Mouse (Mus musculus) heart, postnatal 4 days (tissue): Measurements from ENCODE around the gene Fkbp10. TPM values are rescaled to one million over a fixed set of nuclear protein-coding genes. Genes with fewer than 3 reads are reported as not detected.
A peak's percentile ranks its signal among the peaks of the same experiment; 100 is the strongest.

Experiments used
- DNase-seq: peaks from one replicate; pipeline ENCODE4 v3.0.0; 2021
- total RNA-seq, 2 experiments: library from RNA; stranded (reverse); gene quantifications; 2 replicates each; pipeline ENCODE4 v1.2.3; 2021

The Fkbp10 gene
- 10 to 100 TPM; 68.8 to 76.1 TPM for total RNA-seq

GRCm38 (mm10) chr11:100414914-100415822 is at the start of gene Fkbp10:
Fkbp10 (plus strand) TSS chr11:100415697.
- DNase-seq, result peak; percentile 81

- no peak for DNase-seq
Observed at GRCm38 (mm10) chr11:100369145-100369544, 46.4 kb upstream of the Fkbp10 start.

DNA sequence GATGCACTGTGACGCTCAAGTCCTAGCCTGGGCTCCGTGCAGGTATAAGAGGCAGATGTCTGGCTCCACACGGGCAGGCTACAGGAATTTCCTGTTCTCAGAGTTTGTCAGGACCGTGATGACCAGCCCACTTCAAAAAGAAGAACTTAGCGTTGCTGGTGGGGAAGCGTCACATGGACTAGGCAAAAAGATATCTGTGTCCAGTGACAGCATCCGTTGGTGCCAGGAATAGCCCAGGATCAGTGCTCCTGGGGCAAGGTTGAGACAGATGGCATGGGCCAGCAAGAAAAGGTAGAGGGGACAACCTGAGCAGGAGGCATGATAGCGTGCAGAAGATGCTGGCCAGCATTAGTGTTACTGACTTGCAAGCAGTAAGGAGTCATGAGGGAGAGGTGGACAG is 45.7 kb upstream of the Fkbp10 start:
- DNase-seq, result no peak

- no peak for DNase-seq
Observed at GRCm38 (mm10) chr11:100371981-100372558, 43.4 kb upstream of the Fkbp10 start.

DNA sequence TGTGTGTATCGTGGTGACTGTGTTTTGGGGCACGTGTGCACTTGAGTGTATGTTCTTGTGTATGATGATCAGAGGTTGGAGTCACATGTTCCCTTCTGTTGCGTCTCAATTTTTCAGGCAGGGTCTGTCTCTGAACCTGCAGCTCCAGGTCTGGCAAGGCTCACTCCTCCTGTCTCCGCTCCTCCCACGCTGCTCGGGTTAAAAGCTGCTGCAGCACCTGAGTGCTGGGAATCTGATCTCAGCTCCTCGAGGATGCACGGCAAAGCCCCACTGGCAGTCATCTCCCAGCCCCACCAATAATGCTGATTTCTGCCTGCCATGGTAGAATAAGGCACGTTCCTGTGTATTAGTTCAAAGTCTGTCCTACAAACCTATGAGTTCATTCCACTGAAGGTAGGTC is 40.4 kb upstream of the Fkbp10 start:
- no peak for DNase-seq

DNA sequence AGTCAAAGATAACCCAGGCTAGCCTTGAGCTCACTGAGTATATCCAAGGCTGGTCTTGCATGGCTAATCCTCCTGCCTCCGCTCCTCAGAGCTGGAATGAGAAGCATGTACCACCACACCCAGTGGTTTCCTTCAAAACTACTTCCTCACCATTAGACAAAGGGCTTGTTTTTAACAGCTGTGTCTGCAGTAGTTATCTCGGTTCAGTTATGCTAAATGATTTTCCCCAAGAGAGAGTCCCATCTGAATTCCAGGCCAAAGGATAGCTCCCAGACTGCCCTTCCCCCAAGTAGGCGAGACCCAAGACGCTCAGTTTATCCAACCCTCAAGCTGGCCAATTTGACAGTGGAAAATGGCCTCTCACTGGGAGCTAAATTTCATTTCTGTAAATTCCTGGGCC is 39.5 kb upstream of the Fkbp10 start:
- DNase-seq, result no peak

DNA sequence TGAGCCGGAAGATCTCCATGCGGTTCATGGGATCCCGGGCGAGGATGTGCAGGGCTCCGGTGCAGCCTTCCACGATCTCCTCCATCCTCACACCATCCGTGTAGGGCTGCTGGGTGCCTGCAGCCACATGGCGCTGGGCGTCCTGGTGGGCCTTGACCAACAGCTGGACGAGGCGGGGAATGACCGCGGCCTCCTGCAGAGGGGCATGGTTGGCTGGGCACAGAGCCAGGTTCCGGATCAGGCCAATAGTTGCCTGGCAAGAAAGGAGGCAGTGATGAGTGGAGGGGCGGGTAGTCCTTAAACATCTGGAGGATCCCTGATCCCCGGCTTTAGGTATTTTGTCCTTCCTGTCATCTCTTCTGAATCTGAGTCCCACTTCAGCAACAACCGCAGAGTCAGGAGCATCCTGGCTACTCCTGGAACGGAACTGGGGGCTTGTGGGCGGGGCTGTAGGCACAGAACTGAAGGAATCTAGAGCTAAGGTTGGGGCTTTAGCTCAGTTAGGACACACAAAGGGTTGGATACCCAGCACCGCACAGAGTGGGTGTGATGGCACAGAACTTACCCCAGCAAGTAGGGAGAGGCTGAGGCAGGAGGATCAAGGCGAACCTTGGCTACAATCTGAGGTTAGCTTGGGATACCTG is 38.6 kb upstream of the Fkbp10 start:
- DNase-seq, result no peak

- no peak for DNase-seq
Observed at GRCm38 (mm10) chr11:100377989-100378388, 37.5 kb upstream of the Fkbp10 start.

- DNase-seq, result no peak
Observed at GRCm38 (mm10) chr11:100378446-100378845, 37.1 kb upstream of the Fkbp10 start.

GRCm38 (mm10) chr11:100379311-100379710 is 36.2 kb upstream of the Fkbp10 start:
- no peak for DNase-seq

GRCm38 (mm10) chr11:100382682-100383081 is 32.8 kb upstream of the Fkbp10 start:
- no peak for DNase-seq

DNA sequence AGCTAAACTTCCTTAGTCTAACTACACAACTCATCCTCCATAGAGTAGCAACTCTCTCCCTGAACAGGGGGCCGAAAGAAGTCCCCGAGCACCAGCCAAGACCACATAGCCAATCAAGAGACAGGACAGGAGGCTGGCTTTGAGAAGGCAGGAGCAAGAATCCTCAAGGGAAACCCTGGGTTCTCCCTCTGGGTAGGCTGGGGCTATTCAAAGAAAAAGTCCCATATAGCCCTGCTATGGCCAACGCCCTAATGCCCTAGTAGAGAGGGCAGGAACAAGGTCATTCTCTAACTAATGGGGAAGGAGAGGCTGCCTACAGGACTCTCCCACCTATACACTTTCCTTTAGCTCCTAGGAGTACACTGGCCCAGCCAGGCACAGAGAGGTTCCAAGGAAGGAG is 30.5 kb upstream of the Fkbp10 start:
- no peak for DNase-seq

DNA sequence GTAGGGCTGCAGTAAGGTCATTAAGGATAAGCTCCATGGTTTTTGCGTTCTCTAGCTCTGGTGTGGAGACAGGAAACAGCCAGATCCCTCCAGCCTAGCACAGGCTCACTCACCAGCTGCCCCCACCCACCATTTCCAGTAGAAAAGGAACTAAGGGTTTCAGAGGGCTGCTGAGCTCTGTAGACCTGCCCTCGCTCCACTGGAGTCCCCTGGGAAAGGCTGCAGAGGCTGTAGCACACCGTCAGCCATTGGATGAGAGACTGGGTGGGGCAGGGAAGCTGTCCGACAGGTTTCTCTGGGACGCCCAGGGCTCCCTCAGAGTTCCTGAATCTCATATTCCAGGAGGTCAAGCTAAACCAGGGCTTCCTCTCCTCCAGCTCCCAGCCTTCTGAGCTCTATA is 28.9 kb upstream of the Fkbp10 start:
- no peak for DNase-seq

DNA sequence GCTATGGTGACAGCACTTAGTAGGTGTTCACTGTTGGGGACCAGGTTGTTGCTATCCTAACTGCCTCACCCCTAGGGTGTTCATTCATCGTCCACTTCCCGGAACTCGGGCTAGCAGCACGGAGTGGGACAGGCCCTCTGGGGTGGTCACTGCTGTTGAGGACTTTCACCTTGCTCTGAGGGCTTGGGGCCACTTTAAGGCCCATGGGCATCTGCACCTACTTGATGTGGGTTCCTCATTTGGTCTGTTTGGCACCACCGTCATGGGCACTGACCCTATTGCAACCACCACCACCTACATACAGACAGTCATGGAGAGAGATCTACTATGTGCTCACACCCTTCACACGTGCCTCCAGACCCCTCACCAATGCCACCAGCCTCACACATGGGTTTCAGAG is 28.4 kb upstream of the Fkbp10 start:
- DNase-seq, result no peak

GRCm38 (mm10) chr11:100387589-100388375 is 27.7 kb upstream of the Fkbp10 start:
- DNase-seq, result peak; percentile 86

GRCm38 (mm10) chr11:100388588-100388987 is 26.9 kb upstream of the Fkbp10 start:
- DNase-seq, result peak; percentile 83

- DNase-seq, result peak; percentile 71
Observed at GRCm38 (mm10) chr11:100389931-100390445, 25.5 kb upstream of the Fkbp10 start.

GRCm38 (mm10) chr11:100391081-100391883 is 24.2 kb upstream of the Fkbp10 start:
- peak; percentile 86 for DNase-seq

DNA sequence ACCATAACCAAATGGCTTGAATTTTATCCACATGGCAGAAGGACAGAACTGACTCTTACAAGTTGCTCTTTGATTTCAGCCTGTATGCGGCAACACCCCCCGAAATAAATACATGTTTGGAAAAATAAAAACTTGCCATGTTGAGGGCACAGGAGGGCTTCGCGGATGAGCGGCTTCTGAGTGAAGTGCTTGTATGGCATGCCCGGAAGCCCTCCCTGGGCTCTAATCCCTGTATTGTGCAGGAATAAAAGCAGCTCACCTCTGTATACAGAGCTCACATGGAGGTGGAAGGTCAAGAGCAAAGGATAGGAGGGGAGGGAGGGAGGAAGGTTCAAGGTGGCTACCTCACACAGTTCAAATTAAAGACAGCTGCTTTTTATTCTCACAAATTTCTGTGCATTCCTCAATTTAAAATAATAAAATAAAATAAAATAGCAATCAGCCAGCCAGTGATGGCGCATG is 23.6 kb upstream of the Fkbp10 start:
- DNase-seq, result no peak

DNA sequence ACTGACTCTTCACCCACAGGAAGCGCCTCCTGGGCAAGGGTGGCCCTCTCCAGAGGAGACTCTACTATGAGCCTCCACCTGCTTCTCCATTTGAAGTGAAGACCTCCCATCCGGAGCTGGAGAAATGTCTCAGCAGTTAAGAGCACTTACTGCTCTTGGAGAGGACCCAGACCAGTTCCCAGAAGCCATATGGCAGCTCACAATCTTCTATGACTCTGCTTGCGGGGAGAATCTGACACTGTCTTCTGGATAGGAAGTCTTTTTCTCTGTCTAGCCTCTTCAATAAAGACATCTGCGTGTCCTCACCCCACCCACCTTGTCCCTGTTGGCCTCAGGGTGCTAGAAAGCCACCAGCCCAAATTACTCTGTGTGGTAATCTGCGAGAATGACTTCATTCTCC is 22.5 kb upstream of the Fkbp10 start:
- DNase-seq, result no peak

DNA sequence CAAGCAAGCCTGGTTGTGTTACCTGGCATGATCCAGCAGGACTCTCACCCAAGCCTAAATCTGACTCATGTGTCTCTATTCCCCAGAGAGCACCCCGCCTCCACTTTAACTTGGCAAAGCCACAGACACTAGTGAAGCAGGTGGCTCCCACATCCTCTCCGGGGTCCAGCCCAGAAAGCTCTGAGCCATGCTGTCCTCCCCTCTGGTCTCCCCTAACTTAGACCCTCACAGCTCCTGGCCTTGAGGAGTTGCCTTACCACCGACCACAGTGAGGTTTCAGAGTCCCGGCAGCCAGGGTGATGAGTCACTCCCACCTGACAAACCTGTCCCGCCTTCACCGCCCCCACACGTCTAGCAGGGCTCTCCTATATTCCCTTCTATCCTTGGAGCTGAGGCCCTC is 21.8 kb upstream of the Fkbp10 start:
- DNase-seq, result no peak
